Mouse (Mus musculus) inflammation-experienced regulatory T-cells (primary cell): ENCODE measurements around the gene Copg2. TPM values are rescaled to one million over a fixed set of nuclear protein-coding genes. Genes with fewer than 3 reads are reported as not detected.

Experiments used
- polyA plus RNA-seq, 2 experiments: library from polyadenylated mRNA; unstranded; fragments of 100-300 nt; shearing (Covaris generic); gene quantifications; one replicate each; pipeline ENCODE4 v1.2.1; 2017

The Copg2 gene
- polyA plus RNA-seq = 10 to 100 TPM; 48.2 to 50.2 TPM

GRCm38 (mm10) chr6:30896195-30896985 is at the start of gene Copg2:
TSS of gene Copg2 (minus strand) at chr6:30896794.

DNA sequence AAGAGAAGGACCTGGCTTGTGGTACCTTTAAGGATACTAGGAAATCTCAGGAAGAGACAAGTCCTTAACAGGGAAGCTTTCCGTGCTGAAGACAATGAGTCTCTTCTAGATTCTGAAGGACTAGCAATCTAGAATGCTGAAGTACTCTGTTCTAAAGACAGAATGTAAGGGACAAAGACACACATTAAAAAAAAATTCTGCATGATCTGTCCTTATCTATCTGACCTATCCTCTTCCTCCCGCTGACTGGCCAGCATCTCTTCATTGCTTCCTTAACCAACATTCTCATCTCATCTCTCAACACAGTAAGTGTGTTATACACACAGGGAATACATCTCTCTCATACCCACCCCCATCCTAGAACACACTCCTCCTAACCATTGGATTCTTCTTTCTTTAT is 18.9 kb upstream of the Copg2 start, which contains the start of gene Tsga13:
TSS of gene Tsga13 (minus strand) at position 101 of the 400 bp plus-strand sequence.

DNA sequence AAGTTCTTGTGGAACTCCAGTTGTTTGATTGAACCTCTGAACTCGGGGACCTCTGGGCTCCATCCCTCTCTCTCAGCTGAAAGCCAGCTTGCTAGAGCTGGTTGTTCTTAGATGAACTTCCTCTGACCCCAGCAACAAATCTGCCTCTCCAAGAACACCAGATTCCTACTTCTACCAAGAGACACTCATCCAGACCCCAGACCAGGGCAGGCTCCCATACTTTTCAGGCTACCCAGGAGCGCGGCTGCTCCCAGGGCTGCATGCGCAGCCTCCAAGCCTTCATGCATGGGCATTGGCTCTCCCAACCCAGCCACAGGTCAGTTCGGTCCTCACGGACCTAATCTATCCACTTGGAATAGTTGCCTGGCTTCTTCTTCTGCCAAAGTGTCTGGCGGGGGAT is 173.3 kb downstream of the Copg2 start, which contains the start of gene Mest:
TSS of gene Mest (plus strand) at position 217 of the 400 bp plus-strand sequence.

Other genes with a start within 250 kb of the Copg2 start
- gene Cep41, start 203.0 kb downstream of the Copg2 start, polyA plus RNA-seq = 10 to 100 TPM; 11.9 to 14.6 TPM
- gene Mest, start 173.2 kb downstream of the Copg2 start, polyA plus RNA-seq = under 1 TPM; 0.43 to 0.58 TPM
- not detected for gene Tsga13, start 18.8 kb upstream of the Copg2 start, polyA plus RNA-seq
- under 1 TPM in 1 of 2 experiments, not detected in 1; 0.36 TPM for gene Klf14, start 62.3 kb upstream of the Copg2 start, polyA plus RNA-seq